Mouse (Mus musculus) megakaryocyte-erythroid progenitor cell, adult 5-6 weeks (primary cell): ENCODE measurements around the gene Aak1. TPM values are rescaled to one million over a fixed set of nuclear protein-coding genes. Genes with fewer than 3 reads are reported as not detected.
"Not testable (repeated sequence)": the region's sequence is repeated elsewhere in the genome, so short reads cannot be mapped to it uniquely, and the experiment has no call there.

Experiments
- ATAC-seq: replicated peaks from 2 replicates; pipeline ENCODE4 v1.8.0; 2016; ENCODE audit warnings: mild to moderate bottlenecking, inconsistent platforms; ENCODE audit not compliant: severe bottlenecking, poor library complexity, low FRiP score, low TSS enrichment
- total RNA-seq, 2 experiments: library from RNA; stranded (forward) in 1 of 2; stranded (reverse) in 1 of 2; fragments of 200-1000, 215-1000 nt in 1 of 2; fragments of >200 nt in 1 of 2; fragmentation: Nextera tagmentation in 1 of 2; gene quantifications; 2 replicates each; pipeline ENCODE4 v1.2.3; 2014 to 2017

Gene Aak1
- total RNA-seq, 2 experiments from 2014 or later: 7.9 to 33.3 TPM

DNA sequence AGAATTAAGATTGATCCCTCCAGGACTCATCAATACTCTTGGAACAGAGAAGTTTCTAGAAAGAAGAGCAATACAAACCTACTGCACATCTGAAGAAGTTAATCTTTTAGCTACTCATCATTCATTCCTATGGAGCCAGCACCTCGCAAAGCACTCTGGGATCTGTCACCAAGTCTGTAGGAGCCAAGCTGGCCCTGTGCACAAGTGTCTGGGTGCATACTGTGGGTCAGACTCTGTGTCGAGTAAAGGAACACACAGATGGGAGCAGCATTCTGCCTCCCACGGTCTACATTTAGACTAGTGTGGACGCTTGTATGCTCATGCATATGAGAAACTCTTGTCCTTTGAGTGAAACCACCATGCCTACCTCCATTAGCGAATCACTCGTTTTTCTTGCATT is 148.0 kb downstream of the Aak1 start:
- no peak for ATAC-seq

DNA sequence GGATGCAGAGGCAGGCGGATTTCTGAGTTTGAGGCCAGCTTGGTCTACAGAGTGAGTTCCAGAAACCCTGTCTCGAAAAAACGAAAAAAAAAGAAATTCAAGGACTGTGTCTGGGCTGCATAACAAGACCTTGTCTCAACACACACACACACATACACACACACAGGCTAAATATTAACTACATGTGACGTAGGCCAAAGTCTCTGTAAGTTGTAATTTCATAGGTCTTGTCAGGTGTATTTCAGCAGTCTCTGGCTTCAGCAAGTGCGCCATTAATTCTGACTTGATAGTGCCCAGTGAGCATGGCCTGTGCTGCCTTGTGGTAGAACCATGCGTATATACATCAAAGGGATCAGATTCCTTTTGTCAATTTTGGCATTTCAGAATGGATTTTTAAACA is 152.7 kb downstream of the Aak1 start:
- no peak for ATAC-seq

DNA sequence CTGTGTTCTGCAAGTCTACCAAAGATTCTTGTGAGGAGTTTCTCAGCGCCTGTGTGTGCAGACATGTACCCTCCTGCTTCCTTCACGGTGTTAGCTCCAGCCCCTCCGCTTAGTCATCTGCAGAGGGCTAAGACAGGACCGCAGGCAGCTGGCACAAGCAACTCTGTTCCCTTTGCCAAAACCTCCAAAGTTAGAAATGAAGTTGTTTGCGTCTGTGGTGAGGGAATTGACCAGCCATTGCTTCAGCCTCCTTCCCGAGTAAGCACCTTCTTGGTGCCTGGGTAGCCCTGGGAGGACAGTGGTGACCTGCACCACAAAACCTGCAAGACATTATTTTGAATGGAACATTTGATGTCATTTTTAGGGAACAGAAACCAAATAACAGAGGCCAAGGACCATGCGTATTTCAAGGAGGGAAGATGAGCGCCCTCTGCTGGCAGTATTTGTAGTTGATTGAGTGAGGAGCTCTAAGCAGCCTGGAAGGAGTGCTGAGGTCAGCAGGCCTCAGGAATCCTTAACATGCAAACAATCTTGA is 153.3 kb downstream of the Aak1 start:
- peak; percentile 89 for ATAC-seq

DNA sequence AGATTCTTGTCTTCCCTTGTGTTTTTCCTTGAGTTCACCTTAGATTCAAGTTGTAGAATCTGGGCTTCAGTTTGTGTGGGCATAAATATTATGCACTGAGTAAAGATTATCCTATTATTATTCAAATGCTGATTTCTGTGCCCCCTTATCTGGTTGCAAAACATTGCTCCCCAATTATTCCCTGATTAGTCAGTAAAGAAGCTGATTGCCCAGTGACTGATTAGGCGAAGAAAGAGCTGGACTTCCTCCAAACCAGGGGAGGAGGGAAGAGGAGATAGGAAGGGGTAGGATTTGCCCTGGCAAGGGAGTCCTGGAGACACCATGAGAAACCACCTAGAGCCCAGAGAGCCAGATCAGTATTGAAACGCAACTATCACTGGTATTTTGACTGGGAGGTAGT is 154.8 kb downstream of the Aak1 start:
- no peak for ATAC-seq

DNA sequence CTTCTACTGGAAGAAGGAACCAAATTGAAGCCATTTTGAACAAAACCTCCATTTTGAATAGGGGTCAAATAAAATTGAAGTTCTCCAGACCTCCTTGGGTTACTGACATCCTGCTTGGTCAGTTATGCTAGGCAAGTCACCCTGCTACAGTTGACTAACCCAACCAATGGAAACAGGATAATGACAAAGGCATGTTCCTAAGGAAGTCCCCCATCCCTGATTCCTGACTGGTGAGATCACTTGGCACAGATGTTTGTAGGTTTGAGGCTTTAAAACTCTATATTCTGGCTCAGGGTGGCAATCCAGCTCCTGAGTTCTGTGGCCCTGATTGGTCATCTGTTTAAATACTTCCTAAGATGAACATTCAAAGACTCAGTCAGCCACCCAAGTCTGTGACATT is 156.3 kb downstream of the Aak1 start:
- ATAC-seq: no peak

DNA sequence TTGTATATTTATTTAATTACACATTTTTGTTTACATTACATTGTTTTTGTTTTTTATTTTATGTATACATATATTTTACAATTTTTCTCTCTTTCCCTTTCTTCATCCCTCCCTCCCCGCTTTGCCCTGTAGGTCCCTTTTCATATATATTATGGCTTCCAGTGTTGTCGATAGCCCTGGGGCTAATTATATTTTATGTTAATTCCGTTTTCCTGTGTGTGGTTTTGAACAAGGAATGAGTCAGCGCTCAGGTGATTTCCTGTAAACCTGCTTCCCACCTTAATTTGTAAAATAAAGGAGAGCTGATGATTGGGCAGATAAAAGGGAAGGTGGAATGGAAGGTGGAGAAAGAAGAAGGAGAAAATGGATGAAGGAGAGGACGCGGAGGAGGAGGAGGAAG is 159.6 kb downstream of the Aak1 start, which contains the start of gene Nfu1:
TSS of gene Nfu1 (plus strand) at position 350 of the 400 bp plus-strand sequence.
- ATAC-seq: no peak

DNA sequence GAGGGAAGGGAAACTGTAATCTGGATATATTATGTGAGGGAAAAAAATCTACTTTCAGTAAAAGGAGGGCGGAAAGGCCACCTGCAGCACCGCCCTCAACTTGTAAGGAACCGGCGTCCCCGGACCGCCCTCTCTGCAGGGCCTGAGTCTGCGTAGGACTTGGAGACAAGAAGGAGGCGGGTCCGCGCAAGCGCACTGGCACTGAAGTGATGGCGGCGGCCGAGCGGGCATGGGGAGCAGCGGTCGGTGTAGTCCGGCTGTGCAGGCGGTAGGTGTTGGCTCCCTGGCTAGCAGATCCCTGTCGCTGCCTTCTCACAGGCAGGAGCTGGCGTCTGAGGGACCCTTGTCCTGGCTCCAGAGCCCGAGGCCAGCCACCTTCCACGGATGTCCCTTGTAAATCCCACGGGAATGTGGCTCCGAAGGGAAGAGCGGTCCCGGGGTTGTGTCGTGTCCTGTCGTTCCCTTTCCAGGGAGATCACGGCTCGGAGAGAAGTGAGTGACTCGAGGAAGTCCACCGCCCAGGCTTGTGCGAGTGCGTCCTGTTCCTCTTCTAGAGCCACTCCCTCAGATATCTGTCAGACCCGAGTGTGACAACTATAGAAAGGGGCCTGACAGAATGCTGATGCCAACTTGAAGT is 160.5 kb downstream of the Aak1 start:
- peak; percentile 99 for ATAC-seq

DNA sequence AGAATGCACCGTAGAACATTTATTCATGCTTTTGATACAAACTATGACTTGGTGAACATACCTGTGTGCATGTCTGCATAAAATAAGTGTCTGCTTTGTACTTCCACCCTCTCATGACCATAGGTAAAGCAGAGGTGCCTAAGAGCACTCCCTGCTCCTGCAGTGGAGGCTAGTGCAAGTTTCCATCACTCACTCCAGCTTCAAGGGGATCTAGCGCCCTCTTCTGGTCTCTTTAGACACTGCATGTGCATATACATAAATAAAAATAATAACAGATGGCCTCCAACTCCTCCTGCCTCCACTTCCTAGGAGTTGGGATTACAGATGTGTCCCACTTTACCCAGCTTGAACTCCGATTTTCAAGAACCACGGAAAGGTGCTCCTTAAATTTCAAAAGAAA is 167.6 kb downstream of the Aak1 start:
- peak; percentile 67 for ATAC-seq

DNA sequence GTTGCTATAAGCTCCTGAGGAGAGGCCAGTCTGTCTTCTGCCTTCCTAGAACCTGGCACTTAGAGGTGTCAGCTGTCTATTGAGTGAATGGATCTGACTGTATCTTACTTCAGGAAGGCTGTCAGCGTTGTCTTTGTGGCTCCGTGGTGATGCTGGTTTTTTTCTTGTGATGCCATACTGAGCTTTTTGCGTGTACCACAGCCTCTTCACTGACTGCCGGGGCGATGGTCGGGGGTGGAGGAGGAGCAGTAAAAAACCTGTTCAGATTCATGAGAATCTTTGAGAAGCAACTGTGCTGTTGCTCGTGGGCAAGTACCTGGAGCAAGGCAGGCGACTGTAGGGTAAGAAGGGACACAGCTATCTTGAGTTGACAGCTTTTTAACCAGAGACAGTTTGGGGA is 169.6 kb downstream of the Aak1 start:
- ATAC-seq: no peak

DNA sequence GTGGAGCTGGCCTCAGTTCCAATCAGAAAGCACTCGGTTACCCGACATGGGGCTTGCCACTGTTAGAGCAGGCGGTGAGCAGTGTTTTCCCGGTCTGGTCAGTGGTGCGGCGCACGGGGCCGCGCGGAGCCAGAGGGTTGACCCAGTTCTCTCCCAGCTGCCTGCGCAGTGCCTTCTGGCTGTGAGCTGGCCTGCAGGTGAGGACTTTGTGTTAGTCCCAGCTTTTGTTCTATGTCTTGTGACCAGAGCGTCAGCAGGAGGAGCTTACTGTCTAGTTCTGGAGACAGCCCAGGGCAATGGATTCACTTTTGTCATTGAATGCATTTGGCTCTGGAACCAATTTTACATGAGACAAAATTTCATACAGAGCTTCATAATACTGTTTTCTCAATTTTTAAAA is 172.5 kb downstream of the Aak1 start:
- no peak for ATAC-seq

DNA sequence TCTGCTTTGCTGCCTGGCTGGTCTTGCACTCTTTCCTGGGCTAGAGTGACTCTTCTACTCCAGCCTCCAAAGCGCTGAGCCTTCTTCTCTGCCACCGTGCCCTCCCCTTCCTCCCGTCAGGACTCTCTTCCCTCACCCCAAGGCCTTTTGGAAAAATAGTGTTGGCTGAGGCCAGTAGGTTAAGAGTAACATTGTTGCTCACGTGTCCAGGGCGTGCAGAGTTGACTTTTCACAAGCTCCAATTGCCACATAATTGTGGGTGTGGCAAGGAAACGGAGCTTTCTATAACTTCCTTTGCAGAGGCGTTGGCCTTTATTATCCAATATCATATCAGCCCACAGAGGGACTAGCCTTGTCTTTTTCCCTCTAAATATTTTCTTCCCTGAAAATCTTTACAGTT is 177.7 kb downstream of the Aak1 start:
- ATAC-seq: peak; percentile 63

DNA sequence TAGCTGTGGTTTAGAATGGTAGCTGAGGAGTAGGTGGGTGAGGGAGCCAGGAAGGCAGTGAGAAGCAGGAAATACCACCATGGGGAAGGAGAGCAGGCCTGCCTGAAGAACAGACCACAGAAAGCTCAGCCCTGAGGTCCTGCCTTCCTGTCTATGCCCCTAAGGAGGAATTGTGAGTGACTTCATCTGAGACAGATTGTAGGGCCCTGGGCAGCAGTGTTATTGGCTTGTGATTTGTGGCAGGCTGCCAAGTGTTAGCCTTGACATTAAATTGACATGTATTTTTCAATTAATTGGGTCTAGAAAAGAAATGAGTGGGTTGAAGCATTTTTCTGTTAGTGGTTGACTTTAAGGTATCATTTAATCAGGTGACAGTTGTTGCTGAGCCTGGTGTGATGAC is 179.6 kb downstream of the Aak1 start:
- ATAC-seq: no peak

DNA sequence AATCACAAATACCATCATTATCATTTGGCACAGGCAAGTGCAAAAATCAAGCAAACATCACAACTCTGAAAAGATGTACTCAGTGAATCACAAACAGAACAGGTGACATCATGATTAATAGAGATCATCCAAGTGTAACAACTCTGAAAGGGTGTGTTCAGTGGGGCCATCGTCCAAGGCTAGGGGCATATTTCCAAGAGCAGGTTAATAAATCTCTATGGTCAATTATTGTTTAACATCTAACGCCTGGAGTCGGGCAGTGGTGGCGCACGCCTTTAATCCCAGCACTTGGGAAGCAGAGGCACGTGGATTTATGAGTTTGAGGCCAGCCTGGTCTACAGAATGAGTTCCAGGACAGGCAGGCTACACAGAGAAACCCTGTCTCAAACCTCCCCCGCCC is 182.0 kb downstream of the Aak1 start:
- not testable (repeated sequence) for ATAC-seq

DNA sequence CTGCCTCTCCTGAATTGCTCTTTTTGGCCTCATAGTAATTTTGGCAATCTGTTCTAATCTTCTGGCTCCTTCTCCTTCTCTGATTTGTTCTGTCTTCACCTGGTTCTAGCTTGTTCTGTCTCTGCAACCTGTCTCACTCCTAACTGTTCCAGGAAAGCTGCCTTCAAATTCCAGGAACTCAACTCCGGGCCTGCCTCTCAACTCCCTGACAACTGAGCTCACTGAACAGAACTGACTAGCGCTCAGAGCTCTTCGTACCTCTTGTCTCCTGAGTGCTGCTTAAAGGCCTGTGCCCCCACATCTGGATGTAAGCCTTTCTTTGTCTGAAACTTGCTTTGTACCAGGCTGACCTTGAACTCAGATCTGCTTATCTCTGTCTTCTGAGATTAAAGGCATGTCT is 183.1 kb downstream of the Aak1 start:
- ATAC-seq: no peak

DNA sequence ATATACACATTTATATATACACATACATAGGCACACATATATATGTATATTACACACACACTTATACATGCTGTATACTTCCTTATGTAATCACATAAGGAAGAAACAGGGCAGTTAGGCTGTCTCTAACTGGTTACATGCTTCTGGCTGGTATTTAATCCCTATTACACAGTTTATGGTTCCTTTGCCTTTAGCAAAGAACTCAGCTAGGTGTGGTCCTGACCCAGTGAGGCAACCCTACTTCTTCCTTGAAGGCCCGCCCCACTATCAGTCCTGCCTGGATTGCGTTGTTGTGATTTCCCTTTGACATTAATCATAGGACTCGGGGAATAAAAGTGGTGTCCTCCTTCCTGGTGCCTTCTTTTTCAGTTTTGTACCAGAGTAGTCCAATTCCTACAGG is 185.1 kb downstream of the Aak1 start:
- ATAC-seq: no peak

DNA sequence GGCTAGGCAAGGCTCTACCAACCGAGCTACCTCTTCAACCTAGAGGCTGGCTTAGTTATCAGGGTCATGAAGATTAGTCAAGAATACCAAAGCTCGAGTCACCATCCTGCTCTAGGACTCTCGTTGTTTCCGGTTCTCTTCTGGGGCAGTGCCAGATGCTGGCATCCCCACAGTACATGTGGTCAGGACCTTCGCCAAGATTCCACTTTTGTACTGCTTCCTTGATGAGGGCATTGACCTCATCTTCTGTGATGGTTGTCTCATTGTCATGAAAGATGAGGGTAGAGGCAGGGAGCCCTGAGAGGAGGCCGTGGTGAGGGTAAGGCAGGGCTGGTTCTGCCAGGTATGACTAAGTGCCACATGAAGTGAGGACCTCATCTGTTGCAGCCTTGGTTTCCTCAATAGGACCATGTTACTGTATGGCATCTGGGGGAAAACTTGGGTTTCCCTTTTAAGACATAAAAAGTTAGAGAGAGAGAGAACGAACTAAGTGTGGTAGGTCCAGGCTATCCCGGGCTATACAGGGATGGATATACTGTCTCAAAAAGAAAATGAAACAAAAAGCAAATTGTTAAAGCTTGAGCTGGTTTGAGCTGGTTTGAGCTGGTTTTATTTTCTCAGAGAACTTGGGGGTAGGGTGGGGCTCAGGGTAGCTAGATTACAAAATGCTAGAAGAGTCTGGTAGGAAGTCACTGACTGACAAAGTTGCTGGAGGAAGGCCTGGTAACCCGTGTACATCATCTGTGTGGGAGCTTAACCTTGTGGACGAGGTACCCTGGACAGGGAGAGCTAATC is 188.7 kb downstream of the Aak1 start:
- no peak for ATAC-seq

DNA sequence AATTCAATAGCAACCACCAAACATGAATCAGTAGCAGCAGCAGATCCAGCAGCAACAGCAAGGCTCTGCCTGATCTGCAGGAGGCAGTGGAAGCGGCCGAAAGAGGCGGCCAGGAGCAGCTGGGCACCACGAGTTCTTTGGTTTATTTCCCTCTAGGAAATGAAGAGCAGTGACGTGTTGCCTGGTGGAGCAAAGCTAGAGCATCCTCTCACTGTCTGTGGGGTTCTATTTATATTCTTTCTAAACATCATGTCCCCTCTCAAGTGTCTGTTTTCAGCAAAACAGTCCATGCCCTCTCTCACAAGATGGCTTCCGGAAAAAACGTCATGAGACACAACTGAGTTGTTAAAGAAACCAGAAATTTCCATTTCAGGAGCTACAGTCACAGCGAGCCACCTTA is 189.8 kb downstream of the Aak1 start:
- ATAC-seq: no peak

DNA sequence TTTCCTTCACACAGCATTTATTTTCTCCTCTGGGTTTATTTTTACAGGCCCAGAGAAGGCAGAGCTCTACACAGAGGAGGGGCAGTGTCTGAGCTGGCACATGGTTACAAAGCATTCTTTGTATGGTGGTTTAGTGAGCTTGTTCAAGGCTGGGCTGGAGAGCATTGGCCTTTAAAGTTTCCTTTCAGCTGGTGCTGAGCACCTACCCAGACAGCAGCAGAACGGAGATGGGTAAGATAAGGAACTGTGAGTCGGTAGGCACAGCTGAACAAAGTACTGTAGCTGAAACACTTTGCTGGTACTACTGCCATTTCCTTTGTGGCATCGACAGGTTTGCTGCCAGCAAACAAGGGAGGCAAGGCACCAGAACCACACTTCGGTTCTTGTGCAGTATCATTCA is 191.7 kb downstream of the Aak1 start:
- peak; percentile 25; the same call in 1 of the 2 replicates for ATAC-seq

DNA sequence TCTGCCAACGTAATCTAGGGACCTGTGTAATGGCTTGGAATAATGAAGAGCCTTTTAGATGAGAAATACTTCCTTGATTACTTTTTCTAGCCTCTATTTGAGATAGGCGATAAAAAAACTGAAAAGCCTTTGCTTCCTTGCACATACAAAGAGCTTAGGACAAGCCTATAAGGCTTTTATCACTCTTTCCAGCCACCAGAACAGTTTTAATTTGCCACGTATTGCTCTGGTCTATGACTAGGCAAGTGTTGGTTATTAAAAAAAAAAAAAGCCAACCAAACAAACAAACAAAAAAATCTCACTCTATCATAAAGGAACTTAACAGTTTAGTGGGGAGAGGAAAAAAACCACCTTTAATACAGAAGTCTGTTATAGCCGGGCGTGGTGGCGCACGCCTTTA is 192.1 kb downstream of the Aak1 start:
- no peak for ATAC-seq

DNA sequence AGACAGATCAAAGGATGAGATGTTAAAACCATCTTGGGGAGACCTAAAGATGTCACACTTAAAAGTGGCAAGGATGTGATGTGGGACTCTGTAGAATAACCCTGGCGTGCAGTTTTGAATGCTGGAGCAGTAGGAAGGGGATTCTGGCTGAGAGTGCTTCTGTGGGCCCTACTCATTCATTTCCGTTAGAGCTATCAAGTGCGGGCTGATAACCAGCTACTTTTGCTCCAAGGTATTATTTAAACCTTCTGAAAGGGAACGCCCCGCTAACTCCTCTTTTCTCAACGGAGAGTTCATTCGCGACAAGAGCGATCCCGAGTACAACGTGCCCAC is 192.7 kb downstream of the Aak1 start:
- no peak for ATAC-seq
